Mouse (Mus musculus) bone marrow, adult 2 months (tissue): Measurements from ENCODE around the gene Mknk2.

Experiments
- CTCF ChIP-seq: fragments of 200-500 bp; IDR thresholded peaks from 2 replicates; pipeline ENCODE4 v1.5.1; 2011; ENCODE audit warnings: low read length, control low read depth; ENCODE audit not compliant: control insufficient read depth, insufficient read depth
- POLR2A ChIP-seq: fragments of 200-500 bp; IDR thresholded peaks from 2 replicates; pipeline ENCODE4 v1.6.1; 2011; ENCODE audit warnings: low read depth, mild to moderate bottlenecking, control low read depth, low read length, borderline replicate concordance; ENCODE audit not compliant: control insufficient read depth

- no peak for TF ChIP-seq CTCF
- TF ChIP-seq POLR2A = no peak
Observed at GRCm38 (mm10) chr10:80704418-80704817, 26.5 kb upstream of the Mknk2 start.
